Mouse (Mus musculus): ENCODE measurements around the gene Zbtb21. TPM values are rescaled to one million over a fixed set of nuclear protein-coding genes. Genes with fewer than 3 reads are reported as not detected.
A peak's percentile ranks its signal among the peaks of the same experiment; 100 is the strongest.

Zbtb21 gene
- polyA plus RNA-seq, 1 experiment, result 17.3 TPM

GRCm38 (mm10) chr16:97925760-97926159 lies 36.7 kb downstream of the Zbtb21 start:
- TF ChIP-seq CTCF (IDR thresholded peaks at IDR 0.05; ENCODE audit: extremely low read depth, insufficient read depth, low read length), result no peak
- no peak for TF ChIP-seq POLR2A (IDR thresholded peaks at IDR 0.05; ENCODE audit: extremely low read depth, insufficient read depth, low read length)
- no peak overlapping the region for H3K4me3 ChIP-seq (ENCODE audit: insufficient read depth, low read length)
- H3K4me1 ChIP-seq (ENCODE audit: control insufficient read depth, insufficient read depth, low read length), result peaks cover 3% of the 10 kb centered on the region; the same call in 1 of the 2 replicates
- H3K27ac ChIP-seq (ENCODE audit: insufficient read depth, low read length), result no peak overlapping the region

- peaks cover 8% of the 10 kb centered on the region; the same call in 1 of the 2 replicates for H3K4me1 ChIP-seq (ENCODE audit: control insufficient read depth, insufficient read depth, low read length)
- TF ChIP-seq POLR2A (IDR thresholded peaks at IDR 0.05; ENCODE audit: extremely low read depth, insufficient read depth, low read length), result no peak
- no peak for TF ChIP-seq CTCF (IDR thresholded peaks at IDR 0.05; ENCODE audit: extremely low read depth, insufficient read depth, low read length)
Observed at GRCm38 (mm10) chr16:97923700-97924099, 38.7 kb downstream of the Zbtb21 start.

GRCm38 (mm10) chr16:97922779-97923126 lies 39.7 kb downstream of the Zbtb21 start:
- H3K27ac ChIP-seq (ENCODE audit: insufficient read depth, low read length), result no peak overlapping the region
- TF ChIP-seq POLR2A (IDR thresholded peaks at IDR 0.05; ENCODE audit: extremely low read depth, insufficient read depth, low read length) (no peak), CTCF (IDR thresholded peaks at IDR 0.05; ENCODE audit: extremely low read depth, insufficient read depth, low read length) (no peak)
- peak overlapping the region; percentile 64 for H3K4me3 ChIP-seq (ENCODE audit: insufficient read depth, low read length)
- peaks cover 8% of the 10 kb centered on the region; the same call in 1 of the 2 replicates for H3K4me1 ChIP-seq (ENCODE audit: control insufficient read depth, insufficient read depth, low read length)

More at GRCm38 (mm10) chr16:97923700-97924099, 38.7 kb downstream of the Zbtb21 start:
- H3K4me3 ChIP-seq (ENCODE audit: insufficient read depth, low read length), result no peak overlapping the region
- no peak overlapping the region for H3K27ac ChIP-seq (ENCODE audit: insufficient read depth, low read length)

- Histone ChIP-seq H3K4me1 (ENCODE audit: control insufficient read depth, insufficient read depth, low read length) (peaks cover 8% of the 10 kb centered on the region; the same call in 1 of the 2 replicates), H3K27ac (ENCODE audit: insufficient read depth, low read length) (peak overlapping the region; percentile 61), H3K4me3 (ENCODE audit: insufficient read depth, low read length) (peak overlapping the region; percentile 64)
- TF ChIP-seq POLR2A (IDR thresholded peaks at IDR 0.05; ENCODE audit: extremely low read depth, insufficient read depth, low read length) (peak; percentile 65), CTCF (IDR thresholded peaks at IDR 0.05; ENCODE audit: extremely low read depth, insufficient read depth, low read length) (no peak)
Observed at GRCm38 (mm10) chr16:97921961-97922778, 40.3 kb downstream of the Zbtb21 start.

- TF ChIP-seq POLR2A (IDR thresholded peaks at IDR 0.05; ENCODE audit: extremely low read depth, insufficient read depth, low read length) (no peak), CTCF (IDR thresholded peaks at IDR 0.05; ENCODE audit: extremely low read depth, insufficient read depth, low read length) (no peak)
- H3K27ac ChIP-seq (ENCODE audit: insufficient read depth, low read length), result no peak overlapping the region; the same call in 1 of the 2 replicates
Observed at GRCm38 (mm10) chr16:97920621-97921020, 41.8 kb downstream of the Zbtb21 start.

GRCm38 (mm10) chr16:97919793-97920192 lies 42.6 kb downstream of the Zbtb21 start:
- peaks cover 8% of the 10 kb centered on the region; the same call in 1 of the 2 replicates for H3K4me1 ChIP-seq (ENCODE audit: control insufficient read depth, insufficient read depth, low read length)
- TF ChIP-seq CTCF (IDR thresholded peaks at IDR 0.05; ENCODE audit: extremely low read depth, insufficient read depth, low read length) (no peak), POLR2A (IDR thresholded peaks at IDR 0.05; ENCODE audit: extremely low read depth, insufficient read depth, low read length) (no peak)
- H3K27ac ChIP-seq (ENCODE audit: insufficient read depth, low read length), result no peak overlapping the region
- H3K4me3 ChIP-seq (ENCODE audit: insufficient read depth, low read length), result no peak overlapping the region

More at GRCm38 (mm10) chr16:97920621-97921020, 41.8 kb downstream of the Zbtb21 start:
- peaks cover 8% of the 10 kb centered on the region; the same call in 1 of the 2 replicates for H3K4me1 ChIP-seq (ENCODE audit: control insufficient read depth, insufficient read depth, low read length)
- no peak overlapping the region for H3K4me3 ChIP-seq (ENCODE audit: insufficient read depth, low read length)

- Histone ChIP-seq H3K4me3 (ENCODE audit: insufficient read depth, low read length) (no peak overlapping the region), H3K4me1 (ENCODE audit: control insufficient read depth, insufficient read depth, low read length) (no peaks in the 10 kb centered on the region), H3K27ac (ENCODE audit: insufficient read depth, low read length) (no peak overlapping the region)
- TF ChIP-seq CTCF (IDR thresholded peaks at IDR 0.05; ENCODE audit: extremely low read depth, insufficient read depth, low read length) (no peak), POLR2A (IDR thresholded peaks at IDR 0.05; ENCODE audit: extremely low read depth, insufficient read depth, low read length) (no peak)
Observed at GRCm38 (mm10) chr16:97912873-97913272, 49.5 kb downstream of the Zbtb21 start.

GRCm38 (mm10) chr16:97909356-97909755 lies 53.1 kb downstream of the Zbtb21 start:
- H3K27ac ChIP-seq (ENCODE audit: insufficient read depth, low read length), result no peak overlapping the region
- H3K4me1 ChIP-seq (ENCODE audit: control insufficient read depth, insufficient read depth, low read length), result peaks cover 1% of the 10 kb centered on the region; the same call in 1 of the 2 replicates
- TF ChIP-seq POLR2A (IDR thresholded peaks at IDR 0.05; ENCODE audit: extremely low read depth, insufficient read depth, low read length), result no peak
- no peak for TF ChIP-seq CTCF (IDR thresholded peaks at IDR 0.05; ENCODE audit: extremely low read depth, insufficient read depth, low read length)
- H3K4me3 ChIP-seq (ENCODE audit: insufficient read depth, low read length), result no peak overlapping the region

GRCm38 (mm10) chr16:97907496-97907895 lies 54.9 kb downstream of the Zbtb21 start:
- no peak for TF ChIP-seq POLR2A (IDR thresholded peaks at IDR 0.05; ENCODE audit: extremely low read depth, insufficient read depth, low read length)
- no peak for TF ChIP-seq CTCF (IDR thresholded peaks at IDR 0.05; ENCODE audit: extremely low read depth, insufficient read depth, low read length)
- peaks cover 1% of the 10 kb centered on the region; the same call in 1 of the 2 replicates for H3K4me1 ChIP-seq (ENCODE audit: control insufficient read depth, insufficient read depth, low read length)

GRCm38 (mm10) chr16:97906337-97906736 lies 56.1 kb downstream of the Zbtb21 start:
- no peak overlapping the region for H3K4me3 ChIP-seq (ENCODE audit: insufficient read depth, low read length)
- H3K4me1 ChIP-seq (ENCODE audit: control insufficient read depth, insufficient read depth, low read length), result peaks cover 1% of the 10 kb centered on the region; the same call in 1 of the 2 replicates
- TF ChIP-seq CTCF (IDR thresholded peaks at IDR 0.05; ENCODE audit: extremely low read depth, insufficient read depth, low read length), result no peak
- TF ChIP-seq POLR2A (IDR thresholded peaks at IDR 0.05; ENCODE audit: extremely low read depth, insufficient read depth, low read length), result no peak
- no peak overlapping the region for H3K27ac ChIP-seq (ENCODE audit: insufficient read depth, low read length)

More at GRCm38 (mm10) chr16:97907496-97907895, 54.9 kb downstream of the Zbtb21 start:
- Histone ChIP-seq H3K4me3 (ENCODE audit: insufficient read depth, low read length) (no peak overlapping the region), H3K27ac (ENCODE audit: insufficient read depth, low read length) (no peak overlapping the region)
